Mouse (Mus musculus): ENCODE measurements at regions not wholly inside any gene's neighbourhood (a gene's known extent, or its start where the extent isn't known, plus 50 kb on each side); places are given as distances from the start of the nearest gene placed in this dataset.

DNA sequence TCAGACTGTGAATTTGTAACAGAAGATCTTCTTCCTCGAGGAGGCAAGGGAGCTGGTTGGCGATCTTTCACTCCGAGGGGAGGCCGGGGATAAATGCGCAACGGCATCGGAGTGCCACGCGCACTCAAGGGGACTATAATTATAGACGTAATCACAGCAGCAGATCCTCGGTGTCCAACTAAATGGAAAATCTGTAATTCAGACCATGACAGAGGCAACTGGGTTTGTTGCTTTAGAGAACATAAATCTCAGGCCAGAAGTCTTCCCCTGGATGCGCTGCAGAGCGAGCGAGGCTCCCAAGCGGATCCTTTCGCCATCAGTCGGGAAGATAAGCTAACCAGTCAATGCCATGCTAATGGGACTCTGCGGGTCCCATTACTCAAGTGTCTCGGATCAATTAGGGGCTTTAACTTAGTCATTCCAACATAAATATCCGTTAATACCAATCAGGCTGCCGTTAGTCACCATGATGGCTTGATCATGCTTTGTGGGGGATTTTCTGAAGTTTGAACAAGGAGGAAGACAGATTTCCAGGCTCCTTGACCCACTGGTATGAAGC, 79.9 kb downstream of the Lrrc30 start:
- no peak for ATAC-seq
- WGBS: 89% methylated on average over 21 of the region's 21 CpGs

DNA sequence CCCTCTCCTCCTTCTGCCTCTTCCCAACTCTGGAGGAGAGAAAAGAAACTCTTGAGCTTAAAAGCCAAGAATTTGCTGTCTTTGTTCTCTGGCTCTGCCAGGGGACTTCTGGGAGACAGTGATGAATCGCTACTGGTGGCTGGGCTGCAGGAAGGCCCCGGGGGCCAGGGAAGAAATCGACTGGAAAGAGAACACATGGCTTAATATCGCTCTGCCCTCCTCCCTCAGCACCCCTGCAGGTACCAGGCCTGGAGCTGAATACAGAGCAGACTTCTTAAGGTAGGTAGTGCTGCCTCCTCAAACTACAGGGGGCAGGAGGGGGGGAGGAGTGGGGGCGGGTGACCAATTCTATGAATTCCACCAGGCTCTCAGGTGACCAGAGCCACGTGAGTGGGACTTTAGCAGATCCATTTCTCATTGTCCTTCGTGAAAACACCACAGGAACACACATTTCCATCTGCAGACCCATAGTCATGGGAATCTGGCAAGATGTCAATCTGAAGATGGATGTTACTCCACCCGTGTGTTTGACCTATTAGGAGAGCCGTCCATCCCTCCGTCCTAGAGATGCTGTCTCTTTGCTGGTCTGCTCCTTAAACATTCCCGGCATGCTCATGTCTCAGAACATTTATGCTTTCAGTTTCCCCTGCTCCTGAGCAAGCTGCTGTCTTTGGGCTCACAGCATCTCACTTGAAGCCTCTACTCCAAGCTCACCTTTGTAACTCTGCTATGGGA, 83.4 kb downstream of the Lrrc30 start:
- Histone ChIP-seq H3K4me2 (ENCODE audit: low read depth) (no peak overlapping the region), H3K9ac (no peak overlapping the region), H3K9me3 (ENCODE audit: low read length) (no peaks in the 10 kb centered on the region), H3K36me3 (ENCODE audit: insufficient read depth) (no peaks in the 10 kb centered on the region), H3K4me1 (ENCODE audit: insufficient read depth) (no peaks in the 10 kb centered on the region), H3K4me3 (ENCODE audit: low read depth, low read length) (no peak overlapping the region), H3K27ac (ENCODE audit: low read depth, low read length) (no peak overlapping the region), H3K27me3 (ENCODE audit: insufficient read depth, low read length) (no peaks in the 10 kb centered on the region)
- WGBS: 55% methylated on average over 11 of the region's 11 CpGs
- no peak for DNase-seq
- no peak for TF ChIP-seq CTCF (IDR thresholded peaks at IDR 0.05; ENCODE audit: low read depth)
- no peak for ATAC-seq

More for the DNA sequence above, 79.9 kb downstream of the Lrrc30 start:
- no peaks in the 10 kb centered on the region for H3K27me3 ChIP-seq (ENCODE audit: insufficient read depth, low read length)
- no peak overlapping the region for H3K4me3 ChIP-seq (ENCODE audit: low read depth, low read length)
- no peaks in the 10 kb centered on the region for H3K4me1 ChIP-seq (ENCODE audit: insufficient read depth)
- no peak overlapping the region for H3K4me2 ChIP-seq (ENCODE audit: low read depth)
- no peak overlapping the region for H3K9ac ChIP-seq
- TF ChIP-seq CTCF (IDR thresholded peaks at IDR 0.05; ENCODE audit: low read depth): no peak
- no peaks in the 10 kb centered on the region for H3K36me3 ChIP-seq (ENCODE audit: insufficient read depth)
- DNase-seq: no peak
- no peaks in the 10 kb centered on the region for H3K9me3 ChIP-seq (ENCODE audit: low read length)
- H3K27ac ChIP-seq (ENCODE audit: low read depth, low read length): no peak overlapping the region

DNA sequence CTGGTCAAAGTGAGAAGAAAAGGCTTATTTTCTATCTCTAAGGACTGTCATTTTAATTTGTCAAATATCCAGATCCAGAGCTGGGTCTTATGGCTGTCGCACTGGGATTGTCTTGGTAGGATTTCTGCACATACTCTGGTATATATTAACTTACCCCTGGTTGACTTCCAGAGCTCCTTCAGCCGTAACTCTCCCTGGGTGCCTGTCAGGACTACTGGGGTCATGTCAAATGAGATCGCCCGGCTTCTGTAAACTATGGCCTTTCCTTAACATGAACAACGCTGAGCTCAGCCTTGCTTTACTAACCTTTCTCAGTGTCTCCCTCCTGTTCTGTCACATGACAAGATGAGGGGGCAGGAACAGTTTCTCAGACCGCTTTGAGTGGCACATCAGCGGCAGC, 88.1 kb downstream of the Lrrc30 start:
- no peak overlapping the region for H3K4me2 ChIP-seq (ENCODE audit: low read depth)
- no peak overlapping the region for H3K4me3 ChIP-seq (ENCODE audit: low read depth, low read length)
- ATAC-seq (no peak), DNase-seq (no peak)
- no peaks in the 10 kb centered on the region for H3K36me3 ChIP-seq (ENCODE audit: insufficient read depth)
- H3K4me1 ChIP-seq (ENCODE audit: insufficient read depth): no peaks in the 10 kb centered on the region
- no peak overlapping the region for H3K27ac ChIP-seq (ENCODE audit: low read depth, low read length)
- 88% methylated on average over 7 of the region's 7 CpGs for WGBS
- no peak overlapping the region for H3K9ac ChIP-seq
- H3K9me3 ChIP-seq (ENCODE audit: low read length): no peaks in the 10 kb centered on the region
- no peaks in the 10 kb centered on the region for H3K27me3 ChIP-seq (ENCODE audit: insufficient read depth, low read length)
- TF ChIP-seq CTCF (IDR thresholded peaks at IDR 0.05; ENCODE audit: low read depth): no peak

DNA sequence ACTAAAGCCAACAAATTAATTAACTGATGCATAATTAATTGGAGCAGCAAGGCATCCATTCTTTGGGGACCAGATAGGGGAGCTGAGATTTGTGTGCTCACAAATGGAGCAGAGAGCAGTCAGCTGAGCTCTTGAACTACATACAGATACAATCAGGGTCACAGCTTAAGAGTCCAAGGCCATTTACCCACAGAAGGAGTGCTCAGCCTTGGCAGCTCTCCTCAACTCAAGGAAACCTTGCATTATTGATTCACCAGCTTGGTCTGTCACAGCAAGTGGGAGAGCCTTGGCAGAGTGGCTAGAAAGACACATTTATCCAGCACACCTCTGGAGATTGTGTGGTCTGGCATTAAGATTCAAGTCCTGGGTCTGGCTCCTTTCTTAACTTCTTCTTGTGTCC, 100.2 kb downstream of the Lrrc30 start:
- Histone ChIP-seq H3K4me1 (ENCODE audit: insufficient read depth) (no peaks in the 10 kb centered on the region), H3K27me3 (ENCODE audit: insufficient read depth, low read length) (no peaks in the 10 kb centered on the region), H3K36me3 (ENCODE audit: insufficient read depth) (no peaks in the 10 kb centered on the region), H3K9me3 (ENCODE audit: low read length) (no peaks in the 10 kb centered on the region), H3K9ac (no peak overlapping the region), H3K4me2 (ENCODE audit: low read depth) (no peak overlapping the region), H3K27ac (ENCODE audit: low read depth, low read length) (no peak overlapping the region), H3K4me3 (ENCODE audit: low read depth, low read length) (no peak overlapping the region)
- DNase-seq (no peak), ATAC-seq (no peak)
- no peak for TF ChIP-seq CTCF (IDR thresholded peaks at IDR 0.05; ENCODE audit: low read depth)

DNA sequence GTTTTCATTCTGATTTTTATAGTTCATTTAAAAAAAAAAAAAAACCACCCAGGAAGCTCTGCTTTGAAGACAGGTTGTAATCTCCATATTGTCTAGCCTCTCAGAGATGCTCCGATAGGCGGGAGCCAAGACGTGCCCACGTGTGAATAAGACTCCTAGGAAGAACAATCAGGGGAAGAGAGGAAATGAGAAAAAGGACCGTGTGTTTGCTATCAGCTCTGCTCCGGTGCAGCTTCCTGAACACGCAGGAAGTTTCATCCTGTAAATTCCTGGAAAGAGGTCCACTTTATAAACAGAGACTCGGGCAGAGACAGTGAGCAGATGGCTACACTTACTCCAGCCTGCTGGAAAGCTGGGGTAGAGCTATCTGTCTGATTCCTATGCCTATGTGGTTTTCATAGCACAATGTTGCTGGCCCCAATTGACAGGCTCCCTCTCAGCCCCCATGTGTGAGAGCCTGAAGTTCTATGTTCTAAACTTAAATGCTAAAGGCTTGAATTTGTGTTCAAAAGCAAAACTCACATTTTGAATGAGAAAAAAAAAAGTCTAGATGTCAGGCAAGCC, 111.6 kb downstream of the Lrrc30 start:
- Histone ChIP-seq H3K27me3 (ENCODE audit: insufficient read depth, low read length) (no peaks in the 10 kb centered on the region), H3K36me3 (ENCODE audit: insufficient read depth) (no peaks in the 10 kb centered on the region), H3K9me3 (ENCODE audit: low read length) (no peaks in the 10 kb centered on the region), H3K27ac (ENCODE audit: low read depth, low read length) (no peak overlapping the region), H3K4me1 (ENCODE audit: insufficient read depth) (no peaks in the 10 kb centered on the region), H3K4me2 (ENCODE audit: low read depth) (no peak overlapping the region), H3K4me3 (ENCODE audit: low read depth, low read length) (no peak overlapping the region), H3K9ac (no peak overlapping the region)
- 65% methylated on average over 8 of the region's 8 CpGs for WGBS
- DNase-seq (peak; percentile 22), ATAC-seq (peak; percentile 56)
- TF ChIP-seq CTCF (IDR thresholded peaks at IDR 0.05; ENCODE audit: low read depth): no peak

DNA sequence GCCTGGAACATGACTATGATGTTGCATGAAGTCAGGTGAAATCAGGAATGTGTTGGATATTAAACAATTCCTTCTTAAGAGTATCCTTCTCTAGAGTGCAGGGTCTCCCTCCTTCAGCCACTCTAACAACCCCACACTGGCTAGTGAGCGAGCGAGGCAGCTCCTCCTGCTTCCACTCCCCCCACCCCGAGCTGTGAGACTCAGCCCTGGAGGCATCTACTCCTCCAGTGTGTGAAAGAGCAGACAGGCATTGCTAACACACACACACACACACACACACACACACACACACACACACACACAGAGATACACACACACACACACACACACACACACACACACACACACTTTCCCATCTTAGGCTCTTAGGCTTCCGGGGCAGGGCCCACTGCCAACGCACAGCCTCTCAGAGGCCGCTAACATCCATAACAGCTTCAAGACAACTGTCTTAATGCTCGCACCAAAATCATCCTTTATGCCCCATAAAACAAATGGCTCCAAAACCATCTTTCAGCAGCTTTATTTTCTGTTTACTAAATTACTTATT, 116.8 kb downstream of the Lrrc30 start:
- Histone ChIP-seq H3K27me3 (ENCODE audit: insufficient read depth, low read length) (no peaks in the 10 kb centered on the region), H3K4me2 (ENCODE audit: low read depth) (no peak overlapping the region), H3K27ac (ENCODE audit: low read depth, low read length) (no peak overlapping the region), H3K9me3 (ENCODE audit: low read length) (no peaks in the 10 kb centered on the region), H3K36me3 (ENCODE audit: insufficient read depth) (no peaks in the 10 kb centered on the region), H3K9ac (no peak overlapping the region), H3K4me3 (ENCODE audit: low read depth, low read length) (no peak overlapping the region), H3K4me1 (ENCODE audit: insufficient read depth) (no peaks in the 10 kb centered on the region)
- TF ChIP-seq CTCF (IDR thresholded peaks at IDR 0.05; ENCODE audit: low read depth): no peak
- DNase-seq: no peak
- WGBS: 78% methylated on average over 7 of the region's 7 CpGs
- ATAC-seq: no peak

Measured in forebrain, postnatal 0 days (tissue).